Mouse (Mus musculus): Measurements from ENCODE around the gene Rcc2.
A peak's percentile ranks its signal among the peaks of the same experiment; 100 is the strongest.

The Rcc2 gene

GRCm38 (mm10) chr4:140711360-140711759 is 11.0 kb downstream of the Rcc2 start:
- DNase-seq, result no peak

DNA sequence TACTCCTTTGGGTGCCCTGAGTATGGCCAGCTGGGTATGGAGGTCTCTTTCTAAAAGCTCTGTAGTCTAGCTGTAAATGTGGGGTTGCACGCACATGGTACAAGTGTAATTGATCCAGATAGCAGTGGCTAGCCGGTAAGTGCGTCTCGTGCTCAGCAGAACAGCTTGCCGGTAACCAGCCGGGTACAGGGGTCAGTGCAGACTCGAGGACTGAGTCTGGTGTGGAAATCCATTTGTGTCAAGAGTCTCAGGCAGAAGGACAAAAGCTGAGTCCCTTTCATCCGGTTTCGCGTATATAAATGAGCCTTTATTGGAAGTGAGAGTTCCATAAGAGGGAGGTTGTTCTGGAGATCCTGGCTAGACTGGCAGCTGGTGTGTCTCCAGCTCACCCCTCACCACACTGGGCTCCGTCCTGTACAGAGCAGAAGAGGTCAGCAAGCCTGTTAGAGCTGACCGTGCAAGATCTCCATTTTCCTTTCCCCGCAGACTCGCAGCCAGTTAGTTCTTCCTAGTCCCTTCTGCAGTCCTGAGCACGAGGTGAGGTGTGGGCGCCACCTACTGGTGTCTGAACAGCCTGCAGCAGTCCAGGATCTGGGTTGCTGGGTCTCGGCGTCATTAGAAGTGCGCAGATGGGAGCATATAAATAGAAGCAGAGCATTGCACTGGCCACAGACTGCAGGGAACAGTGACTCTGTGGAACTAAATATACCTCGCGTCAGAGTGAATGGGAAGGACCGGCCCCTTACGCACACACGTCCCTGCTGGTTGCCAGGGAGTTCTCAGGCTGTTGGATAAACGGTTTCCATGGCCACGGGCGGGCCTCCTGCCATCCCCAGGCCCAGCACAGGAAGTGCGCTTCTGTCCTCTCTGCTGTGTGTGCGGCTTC is 13.4 kb downstream of the Rcc2 start:
- DNase-seq, result peak; percentile 99

DNA sequence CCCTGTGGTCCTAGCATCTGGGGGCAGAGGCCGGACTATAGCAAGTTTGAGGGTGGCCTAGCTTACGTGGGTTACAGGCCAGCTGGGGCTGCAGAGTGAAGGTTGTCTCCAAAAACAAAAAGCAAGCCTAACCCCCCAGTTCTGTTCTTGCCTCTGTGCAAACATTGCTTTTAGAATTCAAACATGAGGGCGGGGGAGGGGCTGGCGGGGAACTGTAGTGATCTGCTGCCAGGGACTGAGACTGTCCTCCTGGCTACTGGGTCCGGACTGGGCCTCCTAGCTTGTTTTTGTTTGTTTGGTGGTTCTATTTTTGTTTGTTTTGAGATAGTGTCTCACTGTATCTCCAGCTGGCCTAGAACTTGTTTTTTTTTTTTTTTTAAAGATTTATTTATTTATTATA is 14.2 kb downstream of the Rcc2 start:
- no peak for DNase-seq

GRCm38 (mm10) chr4:140716994-140717393 is 16.7 kb downstream of the Rcc2 start:
- no peak for DNase-seq

- no peak for DNase-seq
Observed at GRCm38 (mm10) chr4:140718436-140718835, 18.1 kb downstream of the Rcc2 start.

GRCm38 (mm10) chr4:140720091-140720490 is 19.8 kb downstream of the Rcc2 start:
- no peak for DNase-seq

DNA sequence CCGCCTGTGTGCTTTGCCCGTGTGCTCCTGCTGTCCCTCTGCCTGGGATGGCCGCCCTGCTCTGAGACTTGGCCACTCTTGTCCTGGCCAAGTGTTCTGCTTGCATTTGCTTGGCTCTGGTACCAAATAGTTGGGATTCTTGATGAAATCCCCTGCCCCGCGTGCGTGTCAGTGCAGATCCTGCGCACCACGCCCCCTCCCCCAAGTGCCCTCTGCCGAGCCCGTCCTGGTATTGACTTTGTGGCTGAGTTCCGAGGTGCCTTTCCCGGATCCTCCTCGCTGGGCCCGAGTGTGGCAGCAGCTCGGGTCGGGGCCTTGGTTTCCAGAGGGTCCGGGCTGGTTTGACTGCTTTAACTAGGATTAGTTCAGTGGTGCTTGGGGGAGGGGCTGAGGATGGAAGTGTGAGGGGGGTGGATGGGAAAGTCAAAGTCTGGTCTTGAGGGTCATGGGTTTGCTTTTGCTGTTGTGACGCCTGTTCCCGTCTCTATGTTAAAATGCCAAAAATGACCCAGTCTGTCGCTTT is 21.7 kb downstream of the Rcc2 start:
- DNase-seq, result no peak

DNA sequence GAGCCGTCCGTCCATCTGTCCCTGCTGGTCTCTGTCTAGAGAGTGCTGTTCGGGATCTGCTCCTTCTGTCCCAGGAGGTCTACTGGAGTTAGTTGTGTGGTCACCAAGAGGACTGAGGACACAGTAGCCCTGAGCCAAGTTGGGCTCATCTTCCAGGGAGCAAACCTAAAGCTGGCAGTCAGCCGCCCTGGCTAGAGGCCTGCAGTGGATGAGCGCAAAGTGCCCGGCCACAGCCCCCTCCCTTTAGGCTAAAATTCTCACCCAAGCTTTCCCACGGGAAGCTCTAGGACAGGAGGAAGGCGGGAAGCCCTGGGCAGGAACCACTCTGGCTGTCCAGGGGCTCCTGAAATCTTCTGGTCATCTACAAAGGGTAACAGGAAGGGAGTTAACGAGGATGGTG is 22.4 kb downstream of the Rcc2 start:
- no peak for DNase-seq

DNA sequence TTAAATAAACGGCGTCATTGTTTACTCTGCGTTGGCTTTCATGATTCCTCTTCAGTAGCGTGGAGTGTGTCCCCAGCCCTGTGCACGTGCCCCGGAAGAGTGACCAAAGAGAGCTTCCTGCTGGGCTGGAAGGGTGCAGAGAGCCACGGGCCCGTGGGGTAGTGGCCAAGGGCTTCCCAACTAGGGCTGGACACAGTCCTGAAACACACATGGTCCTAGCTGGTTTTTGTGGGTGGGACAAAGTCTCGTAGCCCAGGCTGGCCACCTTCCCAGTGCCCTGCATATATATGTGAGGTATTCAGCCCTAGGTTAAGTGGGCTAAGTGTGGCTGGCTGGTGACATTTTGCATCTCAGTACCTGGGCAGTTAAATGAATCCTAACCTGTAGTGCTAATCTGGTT is 22.9 kb downstream of the Rcc2 start:
- no peak for DNase-seq

DNA sequence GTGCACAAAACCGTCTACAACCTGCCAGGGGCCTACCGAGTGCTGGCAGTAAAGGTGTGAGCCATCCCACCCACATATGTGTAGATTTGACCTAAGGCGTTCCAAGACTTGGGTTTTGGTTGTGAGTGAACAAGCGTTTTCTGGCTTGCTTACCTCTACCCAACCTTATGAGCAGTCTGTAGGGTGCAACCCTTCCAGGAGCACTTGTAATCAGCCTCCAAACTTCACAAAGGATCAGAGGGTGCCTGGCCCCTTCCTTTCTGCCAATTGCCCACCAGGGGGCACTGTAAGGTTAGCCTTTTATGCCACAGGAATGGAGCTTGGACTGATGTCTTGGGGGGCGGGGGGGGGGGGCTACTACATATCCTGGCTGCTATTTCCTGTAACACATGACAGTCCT is 23.5 kb downstream of the Rcc2 start:
- no peak for DNase-seq

DNA sequence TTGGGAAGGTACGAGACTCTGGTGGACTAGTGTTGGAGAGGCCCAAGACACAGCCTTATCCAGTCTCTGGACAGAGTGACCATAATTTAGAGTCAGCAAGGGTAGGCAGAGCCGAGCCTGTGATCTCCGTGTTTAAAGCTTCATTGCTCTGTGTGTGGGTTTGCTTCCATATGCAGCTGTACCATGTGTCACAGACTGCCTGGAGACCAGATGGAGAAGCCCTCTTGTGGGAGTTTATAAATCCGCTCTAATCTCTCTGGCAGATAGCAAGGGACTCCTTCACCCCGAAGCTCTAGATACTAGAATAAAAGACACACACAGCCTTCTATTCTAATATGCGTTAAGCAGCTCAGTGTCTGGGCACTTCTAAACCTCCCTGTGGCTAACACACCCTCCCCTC is 24.4 kb downstream of the Rcc2 start:
- no peak for DNase-seq

DNA sequence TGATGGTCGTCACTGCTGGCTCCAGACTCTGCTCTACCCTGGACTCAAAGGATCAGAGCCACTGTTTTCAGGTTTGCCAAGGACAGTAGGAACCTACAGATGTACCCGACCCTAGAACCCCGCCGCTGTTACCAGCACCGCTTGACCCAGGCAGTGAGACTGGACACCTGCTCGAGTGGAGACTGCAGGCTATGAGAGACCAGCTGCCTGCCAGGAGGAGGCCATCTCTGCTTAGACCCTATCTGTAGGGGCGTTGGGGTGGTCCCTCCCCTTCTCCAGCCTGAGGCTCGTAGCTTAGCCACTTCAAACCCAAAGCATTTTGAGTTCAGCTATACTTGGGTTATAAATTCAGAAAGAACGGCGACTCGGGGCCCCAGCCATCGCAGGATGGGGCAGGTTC is 26.6 kb downstream of the Rcc2 start:
- no peak for DNase-seq

- no peak for DNase-seq
Observed at GRCm38 (mm10) chr4:140731654-140732053, 31.3 kb downstream of the Rcc2 start.

DNA sequence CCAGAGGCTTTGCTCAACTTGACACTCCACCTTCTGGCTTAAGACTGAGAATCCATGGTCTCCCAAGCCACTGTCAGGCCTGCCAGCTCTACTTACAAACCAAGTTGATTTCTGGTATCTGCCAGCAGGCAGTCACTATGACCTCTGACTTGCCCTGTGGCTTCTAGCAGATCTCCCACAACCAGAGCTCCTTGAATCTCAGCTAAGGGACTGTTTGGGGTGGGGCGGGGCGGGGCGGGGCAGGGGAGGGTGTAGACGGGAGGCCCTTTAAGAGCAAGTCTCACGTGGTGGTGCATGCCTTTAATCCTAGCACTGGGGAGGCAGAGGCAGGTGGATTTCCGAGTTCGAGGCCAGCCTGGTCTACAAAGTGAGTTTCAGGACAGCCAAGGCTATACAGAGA is 32.5 kb downstream of the Rcc2 start:
- no peak for DNase-seq

DNA sequence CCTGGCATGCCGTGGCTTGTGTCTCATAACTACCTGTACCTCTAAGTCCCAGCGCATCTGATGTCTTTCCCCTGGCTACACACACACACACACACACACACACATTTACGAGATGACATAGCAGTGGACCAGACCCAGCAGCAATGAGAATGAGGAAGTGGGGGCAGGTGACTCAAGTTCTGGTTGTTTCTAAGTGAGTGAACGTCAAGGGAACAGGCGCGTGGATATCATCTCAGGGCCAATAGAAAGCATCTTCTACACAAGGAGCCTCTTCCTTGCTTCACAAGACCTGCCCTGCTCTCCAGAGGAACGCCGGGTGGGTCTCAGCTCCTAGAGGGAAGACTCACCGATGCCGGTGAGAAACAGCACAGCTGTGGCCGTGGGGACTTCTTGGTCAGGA is 40.3 kb downstream of the Rcc2 start:
- DNase-seq, result no peak

GRCm38 (mm10) chr4:140741401-140741800 is 41.1 kb downstream of the Rcc2 start:
- no peak for DNase-seq

GRCm38 (mm10) chr4:140742543-140742942 is 42.2 kb downstream of the Rcc2 start, which contains the start of gene Padi6:
TSS of gene Padi6 (minus strand) at chr4:140742643.
- no peak for DNase-seq

- no peak for DNase-seq
Observed at GRCm38 (mm10) chr4:140743086-140743485, 42.7 kb downstream of the Rcc2 start.

DNA sequence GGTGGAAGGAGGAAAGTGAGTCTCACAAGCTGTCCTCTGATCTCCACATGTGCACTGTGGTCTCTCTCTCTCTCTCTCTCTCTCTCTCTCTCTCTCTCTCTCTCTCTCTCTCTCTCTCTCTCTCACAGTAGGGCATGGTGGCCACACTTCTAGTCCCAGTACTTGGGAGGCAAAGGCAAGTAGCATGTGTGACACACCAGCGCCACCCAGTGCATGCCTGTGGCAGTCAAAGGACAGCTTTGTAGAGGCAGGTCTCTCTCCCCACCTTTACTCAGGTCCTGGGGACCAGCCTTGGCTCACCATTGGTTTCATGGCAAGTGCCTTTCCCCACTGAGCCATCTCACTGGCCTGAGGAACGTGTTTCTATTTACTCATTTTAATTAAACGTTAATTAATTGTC is 44.3 kb downstream of the Rcc2 start:
- peak; percentile 51 to 56 for DNase-seq

GRCm38 (mm10) chr4:140747978-140748377 is 47.6 kb downstream of the Rcc2 start:
- DNase-seq, result no peak

GRCm38 (mm10) chr4:140750328-140750727 is 50.0 kb downstream of the Rcc2 start:
- DNase-seq, result peak; percentile 13 to 24

GRCm38 (mm10) chr4:140753366-140753765 is 53.0 kb downstream of the Rcc2 start:
- no peak for DNase-seq

GRCm38 (mm10) chr4:140755811-140756210 is 55.5 kb downstream of the Rcc2 start:
- DNase-seq, result no peak

DNA sequence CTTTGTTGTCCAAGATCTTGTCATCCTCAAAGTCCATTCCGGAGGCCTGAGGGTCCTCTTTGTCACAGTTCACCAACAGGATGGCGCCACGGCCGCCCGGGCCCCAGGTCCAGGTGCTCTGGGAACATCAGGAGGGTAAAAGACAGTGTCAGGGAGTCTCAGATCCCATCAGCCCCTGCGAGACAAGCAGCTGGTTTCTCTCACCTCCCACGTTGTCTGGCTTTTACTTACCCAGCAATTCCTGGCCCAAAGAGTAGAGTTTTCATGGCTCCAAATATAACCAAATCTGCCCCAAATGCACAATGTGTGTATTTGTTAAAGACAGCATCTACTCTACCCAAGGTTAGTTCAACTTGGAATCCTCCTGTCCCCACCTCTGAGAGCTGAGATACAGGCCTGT is 61.3 kb downstream of the Rcc2 start:
- DNase-seq, result no peak

GRCm38 (mm10) chr4:140763158-140763557 is 62.8 kb downstream of the Rcc2 start:
- DNase-seq, result peak; percentile 20 to 40

Measured in cerebellum, adult 18-20 months (tissue).